Mouse (Mus musculus) embryonic facial prominence, embryonic 10.5 days (tissue): ENCODE data around the gene Ism1. TPM values are rescaled to one million over a fixed set of nuclear protein-coding genes. Genes with fewer than 3 reads are reported as not detected.
A peak's percentile ranks its signal among the peaks of the same experiment; 100 is the strongest.

Experiments used
- DNase-seq: peaks from one replicate; pipeline ENCODE4 v3.0.0-alpha.2; 2017; ENCODE audit warnings: low spot score
- H3K27ac ChIP-seq: fragments of 300-500 bp; sonication (generic); replicated peaks from 2 replicates; pipeline ENCODE4 v1.5.1; 2016; ENCODE audit warnings: mild to moderate bottlenecking
- H3K27me3 ChIP-seq: fragments of 300-500 bp; sonication (generic); replicated peaks from 2 replicates; pipeline ENCODE4 v1.6.1; 2016; ENCODE audit warnings: low read depth, mild to moderate bottlenecking; ENCODE audit not compliant: poor library complexity, severe bottlenecking
- H3K36me3 ChIP-seq: fragments of 300-500 bp; sonication (generic); replicated peaks from 2 replicates; pipeline ENCODE4 v1.6.1; 2016; ENCODE audit warnings: mild to moderate bottlenecking, moderate library complexity
- H3K4me1 ChIP-seq: fragments of 300-500 bp; sonication (generic); 2 replicates; pipeline ENCODE4 v1.6.1; 2016
- H3K4me3 ChIP-seq: fragments of 300-500 bp; sonication (generic); 2 replicates; pipeline ENCODE4 v1.5.1; 2016; ENCODE audit warnings: mild to moderate bottlenecking, moderate library complexity
- H3K9me3 ChIP-seq: fragments of 300-500 bp; sonication (generic); 2 replicates; pipeline ENCODE4 v1.6.1; 2016; ENCODE audit warnings: mild to moderate bottlenecking
- WGBS: fragments of 180-500 bp; shearing (Covaris S2); methylation state at CpG from one replicate; pipeline ENCODE4 v1.1.7; 2016; 5-methylcytosine and 5-hydroxymethylcytosine counted together
- polyA plus RNA-seq: library from polyadenylated mRNA; unstranded; fragments of >200 nt; fragmentation: Nextera tagmentation; extraction: Ambion mirVana; gene quantifications from 2 replicates; pipeline ENCODE4 v1.2.1, GENCODE M21; 2016

The Ism1 gene
- polyA plus RNA-seq, 1 experiment from 2014 or later, result 0.79 TPM

DNA sequence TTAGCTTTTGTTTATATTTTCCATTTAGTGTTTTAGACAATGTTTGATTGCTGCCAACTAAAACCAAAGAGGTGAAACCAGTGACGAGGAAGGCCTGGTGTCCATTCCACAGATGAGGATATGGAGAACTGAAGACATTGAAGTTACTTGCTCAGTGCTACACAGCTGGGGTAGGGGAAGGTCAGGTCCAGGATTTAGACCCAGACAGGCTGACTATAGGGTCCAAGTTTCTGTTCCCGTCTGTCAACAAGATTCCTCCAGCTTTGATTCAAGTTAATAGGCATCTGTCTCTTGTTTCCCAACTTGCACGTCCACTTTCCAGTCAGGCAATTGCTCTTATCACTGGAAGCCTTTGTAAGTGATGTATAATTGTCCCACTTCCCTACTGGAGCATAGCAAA lies 4.6 kb downstream of the Ism1 start:
- Histone ChIP-seq H3K27ac (no peak overlapping the region), H3K27me3 (peaks cover 24% of the 10 kb centered on the region), H3K4me1 (peaks cover 14% of the 10 kb centered on the region), H3K36me3 (no peaks in the 10 kb centered on the region), H3K9me3 (no peaks in the 10 kb centered on the region), H3K4me3 (no peak overlapping the region)
- no peak for DNase-seq
- WGBS, result 65% methylated on average over 3 of the region's 3 CpGs

DNA sequence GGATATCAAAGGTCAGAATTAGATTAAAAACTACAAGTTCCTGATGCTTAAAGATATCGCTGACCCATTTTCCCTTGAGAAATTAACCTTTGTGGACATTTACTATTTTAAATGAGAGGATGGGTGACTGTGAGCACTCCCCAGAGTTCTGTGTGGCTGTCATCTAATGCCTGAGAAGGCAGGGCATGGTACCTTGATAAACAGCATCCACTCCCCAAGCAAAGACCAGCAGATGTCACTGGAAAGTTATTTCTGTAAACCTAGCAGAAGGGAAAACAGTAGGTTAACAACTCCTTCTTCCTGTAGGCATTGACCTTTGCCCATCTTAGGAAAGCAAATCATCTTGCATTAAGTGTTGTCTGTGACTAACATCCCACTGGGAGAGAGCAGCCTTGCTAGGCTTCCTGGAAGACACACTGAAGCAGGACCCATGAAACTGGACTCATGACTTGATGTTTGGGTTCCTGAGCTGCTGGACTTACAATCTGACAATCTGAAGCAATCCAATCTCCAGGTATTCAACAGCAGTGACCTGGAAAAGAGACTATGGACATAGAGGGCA lies 11.5 kb downstream of the Ism1 start:
- Histone ChIP-seq H3K36me3 (no peaks in the 10 kb centered on the region), H3K4me1 (no peaks in the 10 kb centered on the region), H3K4me3 (no peak overlapping the region), H3K27me3 (no peaks in the 10 kb centered on the region), H3K27ac (no peak overlapping the region), H3K9me3 (no peaks in the 10 kb centered on the region)
- no peak for DNase-seq
- WGBS, result 88% methylated on average over 1 of the region's 1 CpGs

DNA sequence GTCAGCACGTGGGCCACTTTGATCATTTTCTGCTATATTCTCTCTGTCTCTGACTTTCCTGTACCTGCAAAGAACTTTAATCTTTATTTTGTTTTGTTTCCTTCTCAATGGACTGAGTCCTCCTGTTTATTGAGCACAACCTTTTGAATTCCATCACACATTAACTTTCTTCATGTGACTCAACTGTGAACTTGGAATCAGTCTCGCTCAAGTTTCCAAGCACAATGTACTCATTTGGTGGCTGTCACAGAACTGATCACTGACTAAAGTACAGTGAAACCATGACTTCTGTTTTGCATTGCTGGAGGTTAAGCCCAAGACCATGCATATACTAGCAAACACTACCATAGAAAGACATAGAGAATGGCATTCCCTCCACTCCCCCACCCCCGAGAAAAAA lies 15.5 kb downstream of the Ism1 start:
- H3K4me1 ChIP-seq, result no peaks in the 10 kb centered on the region
- no peak overlapping the region for H3K27ac ChIP-seq
- no peaks in the 10 kb centered on the region for H3K9me3 ChIP-seq
- DNase-seq, result no peak
- H3K4me3 ChIP-seq, result no peak overlapping the region
- 92% methylated on average over 3 of the region's 3 CpGs for WGBS
- no peaks in the 10 kb centered on the region for H3K36me3 ChIP-seq
- H3K27me3 ChIP-seq, result no peaks in the 10 kb centered on the region

DNA sequence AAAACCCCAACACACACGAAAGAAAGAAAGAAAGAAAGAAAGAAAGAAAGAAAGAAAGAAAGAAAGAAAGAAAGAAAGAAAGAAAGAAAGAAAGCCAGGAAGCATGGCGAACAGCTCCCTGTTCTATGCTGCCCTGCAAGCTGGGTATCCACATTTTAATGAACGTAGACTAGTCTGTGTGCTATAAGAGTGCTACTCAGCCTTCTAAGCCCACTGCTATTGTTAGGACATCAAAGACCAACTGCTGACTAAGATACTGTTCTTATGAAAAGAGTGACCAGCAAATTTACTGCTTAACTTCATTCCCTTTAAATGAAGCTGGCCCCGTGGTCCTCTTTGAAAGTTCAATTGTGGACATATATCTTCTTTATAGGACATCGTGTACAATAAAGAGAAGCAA lies 16.7 kb downstream of the Ism1 start:
- Histone ChIP-seq H3K27me3 (no peaks in the 10 kb centered on the region), H3K27ac (no peak overlapping the region), H3K36me3 (no peaks in the 10 kb centered on the region), H3K9me3 (no peaks in the 10 kb centered on the region), H3K4me3 (no peak overlapping the region), H3K4me1 (no peaks in the 10 kb centered on the region)
- WGBS, result 81% methylated on average over 5 of the region's 5 CpGs
- DNase-seq, result no peak

DNA sequence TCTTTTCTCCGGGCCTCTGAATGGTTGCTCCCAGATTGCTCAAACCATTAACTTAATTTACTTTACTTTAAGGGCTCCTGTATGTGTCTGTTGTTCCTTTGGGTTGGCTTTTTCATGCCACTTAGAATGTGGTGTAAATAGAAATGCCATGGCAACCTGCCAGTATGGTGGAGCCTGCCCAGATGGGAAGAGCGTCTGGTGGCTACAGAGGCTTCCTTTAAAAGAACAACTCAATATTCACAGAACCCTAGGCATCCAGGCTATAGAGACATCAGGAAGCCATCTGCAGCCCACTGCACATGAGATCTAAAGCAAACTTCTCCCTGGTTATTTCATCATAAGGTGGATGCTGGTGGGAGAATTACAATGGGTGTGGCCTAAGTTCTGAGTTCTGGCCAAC lies 18.6 kb downstream of the Ism1 start:
- no peak for DNase-seq
- H3K36me3 ChIP-seq, result 0 out of 2 replicates have a peak, but pooled peaks cover 3% of the 10 kb centered on the region
- H3K4me1 ChIP-seq, result no peaks in the 10 kb centered on the region
- no peak overlapping the region for H3K27ac ChIP-seq
- peaks cover 10% of the 10 kb centered on the region; the same call in 1 of the 2 replicates for H3K9me3 ChIP-seq
- 82% methylated on average over 2 of the region's 2 CpGs for WGBS
- H3K4me3 ChIP-seq, result no peak overlapping the region
- no peaks in the 10 kb centered on the region for H3K27me3 ChIP-seq

DNA sequence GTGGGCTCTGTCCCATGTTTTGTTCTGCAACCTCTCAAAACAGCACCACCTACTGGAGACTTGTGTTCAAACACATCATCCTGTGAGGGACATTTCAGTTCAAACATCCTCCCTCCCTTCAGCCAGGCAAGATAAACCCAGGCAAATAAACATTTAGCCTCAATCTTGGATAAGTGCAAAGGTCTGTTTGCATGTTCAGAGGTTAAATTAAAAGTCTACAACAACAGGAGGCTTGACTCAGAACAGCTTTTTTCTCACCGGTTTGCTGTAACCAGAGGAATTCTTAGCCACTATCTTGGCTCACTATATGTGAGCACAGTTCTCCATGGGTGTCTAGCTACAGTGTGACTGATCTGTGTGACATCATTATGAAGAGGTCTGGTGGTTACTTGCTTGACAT lies 22.6 kb downstream of the Ism1 start:
- H3K4me1 ChIP-seq, result no peaks in the 10 kb centered on the region
- WGBS, result 94% methylated on average over 1 of the region's 1 CpGs
- H3K36me3 ChIP-seq, result 0 out of 2 replicates have a peak, but pooled peaks cover 3% of the 10 kb centered on the region
- no peak overlapping the region for H3K4me3 ChIP-seq
- H3K27me3 ChIP-seq, result no peaks in the 10 kb centered on the region
- no peak overlapping the region for H3K27ac ChIP-seq
- peaks cover 10% of the 10 kb centered on the region; the same call in 1 of the 2 replicates for H3K9me3 ChIP-seq
- no peak for DNase-seq

DNA sequence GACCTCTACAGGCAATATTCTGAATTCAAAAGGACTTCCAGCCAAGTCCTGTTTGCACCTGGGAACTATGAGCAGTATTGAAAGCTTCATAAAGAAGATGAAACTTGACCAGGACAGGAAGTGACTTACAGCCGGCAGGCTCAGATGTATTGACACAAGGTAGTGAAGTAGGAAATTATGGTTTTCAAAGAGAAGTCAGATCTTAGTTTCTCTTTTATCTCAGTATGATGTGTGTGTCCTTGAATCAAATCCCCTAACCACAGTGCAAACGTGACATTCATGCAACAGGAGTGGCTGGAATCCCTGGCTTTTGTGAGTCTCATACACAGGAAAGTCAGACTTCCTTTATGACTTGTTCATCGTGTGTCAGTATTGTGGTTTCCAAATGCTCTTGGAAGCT lies 27.0 kb downstream of the Ism1 start:
- 71% methylated on average over 3 of the region's 3 CpGs for WGBS
- H3K4me3 ChIP-seq, result no peak overlapping the region
- H3K9me3 ChIP-seq, result peaks cover 10% of the 10 kb centered on the region; the same call in 1 of the 2 replicates
- no peak overlapping the region for H3K27ac ChIP-seq
- H3K4me1 ChIP-seq, result no peaks in the 10 kb centered on the region
- H3K27me3 ChIP-seq, result no peaks in the 10 kb centered on the region
- DNase-seq, result no peak
- 0 out of 2 replicates have a peak, but pooled peaks cover 3% of the 10 kb centered on the region for H3K36me3 ChIP-seq

DNA sequence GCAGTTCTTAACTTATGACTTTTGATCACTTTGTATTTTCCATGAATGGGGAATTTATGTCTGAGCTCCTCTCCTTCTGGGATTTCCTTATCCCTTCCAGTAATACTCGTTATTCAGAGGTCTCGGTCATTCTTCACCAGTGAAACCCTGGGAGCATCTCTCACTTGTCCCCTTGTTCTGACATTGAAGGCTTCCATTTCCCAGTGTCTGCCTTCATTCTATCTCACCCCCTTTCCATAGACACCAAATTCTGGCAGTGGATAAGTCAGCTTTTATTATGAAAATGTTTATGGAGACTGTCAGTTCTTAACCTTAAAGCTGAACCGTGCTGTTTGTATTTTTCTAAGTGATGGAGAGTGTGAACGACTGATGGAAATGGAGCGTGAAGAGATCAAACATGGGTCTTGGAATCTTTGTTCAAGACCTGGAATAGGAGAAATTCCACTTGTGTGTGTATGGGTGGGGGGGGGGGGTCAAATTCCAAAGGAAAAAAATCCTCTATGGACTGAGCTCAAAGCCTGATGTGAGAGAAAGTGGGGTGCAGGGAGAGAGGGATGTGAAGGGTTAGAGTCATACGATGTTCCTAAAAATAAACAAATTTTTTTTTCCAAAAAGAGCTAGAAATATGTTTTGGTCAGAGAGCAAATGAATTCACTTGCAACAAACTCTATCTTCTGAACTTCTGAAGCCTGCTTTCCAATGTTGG lies 30.4 kb downstream of the Ism1 start:
- H3K36me3 ChIP-seq, result no peaks in the 10 kb centered on the region
- H3K4me3 ChIP-seq, result no peak overlapping the region
- no peak for DNase-seq
- no peaks in the 10 kb centered on the region for H3K9me3 ChIP-seq
- no peak overlapping the region for H3K27ac ChIP-seq
- WGBS, result 75% methylated on average over 6 of the region's 6 CpGs
- H3K4me1 ChIP-seq, result no peaks in the 10 kb centered on the region
- no peaks in the 10 kb centered on the region for H3K27me3 ChIP-seq

DNA sequence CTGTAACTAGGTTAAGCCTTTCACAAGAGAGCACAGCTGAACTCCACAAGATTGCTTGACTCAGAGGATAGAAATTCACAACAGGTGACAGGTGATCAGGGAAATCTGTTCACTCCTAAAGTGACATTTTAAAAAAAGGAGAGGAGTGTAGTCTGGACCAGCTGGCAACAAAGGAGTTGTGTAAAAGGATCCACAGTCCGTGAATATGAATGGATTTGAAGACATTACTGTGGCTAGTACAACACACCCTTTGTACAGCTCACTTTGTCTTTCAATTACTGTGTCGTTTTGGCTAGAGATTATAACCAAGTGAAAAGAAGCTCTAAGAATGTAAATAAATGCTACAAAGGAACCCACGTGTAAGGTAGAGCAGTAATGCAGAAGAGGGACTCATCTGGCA lies 33.7 kb downstream of the Ism1 start:
- H3K4me1 ChIP-seq, result no peaks in the 10 kb centered on the region
- no peaks in the 10 kb centered on the region for H3K27me3 ChIP-seq
- H3K27ac ChIP-seq, result no peak overlapping the region
- no peak for DNase-seq
- H3K4me3 ChIP-seq, result no peak overlapping the region
- 49% methylated on average over 3 of the region's 3 CpGs for WGBS
- H3K9me3 ChIP-seq, result no peaks in the 10 kb centered on the region
- H3K36me3 ChIP-seq, result no peaks in the 10 kb centered on the region

DNA sequence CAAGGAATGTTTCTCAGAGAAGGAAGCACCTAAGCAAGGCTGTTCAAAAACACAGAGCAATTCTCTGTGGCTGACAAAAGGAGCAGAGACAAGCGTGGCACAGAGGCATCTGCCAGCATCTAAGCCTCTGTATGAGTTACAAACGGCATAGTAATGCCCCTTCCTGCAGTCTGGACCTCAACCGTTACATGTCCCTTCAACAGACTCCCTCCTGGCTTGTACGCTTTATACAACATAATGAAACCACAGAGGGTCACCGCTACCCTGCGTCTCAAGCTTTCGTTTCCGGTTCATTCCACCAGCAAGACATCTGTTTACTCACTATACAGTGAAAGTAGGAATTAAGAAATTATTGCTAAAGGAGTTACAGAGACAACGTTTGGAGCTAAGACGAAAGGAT lies 34.1 kb downstream of the Ism1 start:
- WGBS, result 87% methylated on average over 10 of the region's 10 CpGs
- Histone ChIP-seq H3K36me3 (no peaks in the 10 kb centered on the region), H3K27ac (no peak overlapping the region), H3K4me3 (no peak overlapping the region), H3K4me1 (no peaks in the 10 kb centered on the region), H3K27me3 (no peaks in the 10 kb centered on the region), H3K9me3 (no peaks in the 10 kb centered on the region)
- DNase-seq, result no peak

DNA sequence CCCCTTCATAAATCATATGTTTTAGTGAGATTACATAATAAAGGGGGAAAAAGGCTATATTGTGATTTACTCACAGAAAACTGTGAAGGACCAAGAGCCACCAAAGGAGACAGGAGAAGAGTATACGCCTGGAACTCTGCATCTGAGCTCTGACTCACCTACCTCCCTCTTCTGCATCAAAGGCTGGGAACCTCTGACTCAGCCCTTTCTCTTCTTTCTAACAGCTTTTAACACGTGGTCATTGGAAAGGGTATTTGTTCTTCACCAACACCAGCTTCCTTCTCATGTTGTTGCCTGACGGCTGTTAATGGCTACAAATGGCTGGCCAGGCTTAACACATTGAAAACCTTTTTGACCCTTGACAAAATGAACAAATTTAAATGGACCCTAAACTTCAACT lies 36.2 kb downstream of the Ism1 start:
- Histone ChIP-seq H3K36me3 (no peaks in the 10 kb centered on the region), H3K9me3 (no peaks in the 10 kb centered on the region), H3K4me3 (no peak overlapping the region), H3K27me3 (no peaks in the 10 kb centered on the region), H3K4me1 (no peaks in the 10 kb centered on the region), H3K27ac (no peak overlapping the region)
- no peak for DNase-seq
- 78% methylated on average over 3 of the region's 3 CpGs for WGBS

DNA sequence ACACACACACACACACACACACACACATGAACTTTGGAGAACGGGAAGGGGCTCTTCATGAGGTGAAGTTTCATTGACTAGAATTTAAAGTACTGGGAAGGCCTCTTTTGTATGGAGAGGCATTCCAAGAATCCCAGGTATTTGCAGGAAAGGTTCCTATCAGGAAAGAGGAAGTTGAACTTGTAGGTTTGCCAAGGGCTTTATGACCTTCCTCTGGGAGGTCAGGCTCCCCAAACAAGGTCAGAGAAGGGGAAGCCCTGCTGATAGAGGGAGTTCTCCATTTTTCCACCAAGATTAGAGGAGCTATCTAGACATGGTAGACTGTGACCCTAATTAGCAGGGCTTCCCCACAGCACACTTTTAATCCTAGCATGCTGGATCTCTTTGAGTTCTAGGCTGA lies 39.8 kb downstream of the Ism1 start:
- H3K36me3 ChIP-seq, result no peaks in the 10 kb centered on the region
- H3K27ac ChIP-seq, result no peak overlapping the region
- H3K9me3 ChIP-seq, result no peaks in the 10 kb centered on the region
- no peak overlapping the region for H3K4me3 ChIP-seq
- no peaks in the 10 kb centered on the region for H3K4me1 ChIP-seq
- DNase-seq, result no peak
- WGBS, result 79% methylated on average over 1 of the region's 1 CpGs
- no peaks in the 10 kb centered on the region for H3K27me3 ChIP-seq

DNA sequence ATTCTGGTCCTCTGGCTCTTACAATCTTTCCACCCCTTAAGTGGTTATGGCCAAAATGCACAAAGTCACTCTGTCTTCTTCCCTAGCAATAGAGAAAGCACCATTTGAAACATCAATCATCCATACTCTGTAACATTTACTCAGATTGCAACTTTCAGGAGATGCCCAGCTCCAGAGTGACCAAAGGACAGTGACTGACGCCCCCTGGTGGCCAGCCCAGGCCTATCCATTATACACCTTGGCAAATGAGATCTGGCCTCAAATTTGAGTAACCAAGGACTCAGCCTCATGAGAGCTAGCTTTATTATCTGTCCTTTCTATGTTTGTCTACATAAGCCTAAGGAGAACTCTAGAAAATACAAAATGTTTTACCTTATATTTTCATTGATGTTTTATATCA lies 44.7 kb downstream of the Ism1 start:
- Histone ChIP-seq H3K27me3 (no peaks in the 10 kb centered on the region), H3K4me1 (no peaks in the 10 kb centered on the region), H3K4me3 (no peak overlapping the region), H3K9me3 (no peaks in the 10 kb centered on the region), H3K36me3 (no peaks in the 10 kb centered on the region), H3K27ac (no peak overlapping the region)
- DNase-seq, result peak; percentile 78
- 0% methylated on average over 1 of the region's 1 CpGs for WGBS
